Mouse (Mus musculus) midbrain, embryonic 12.5 days (tissue): ENCODE results near the gene Arhgap17. TPM values are rescaled to one million over a fixed set of nuclear protein-coding genes. Genes with fewer than 3 reads are reported as not detected.

Experiments
- ATAC-seq: fragments of 200-750 bp; cut with Nextera tagmentation; 2 replicates; pipeline ENCODE4 v1.8.0; 2017; ENCODE audit warnings: low read depth, moderate TSS enrichment, moderate library complexity; ENCODE audit not compliant: low FRiP score
- H3K27ac ChIP-seq: fragments of 300-500 bp; sonication (generic); replicated peaks from 2 replicates; pipeline ENCODE4 v1.5.1; 2016; ENCODE audit warnings: mild to moderate bottlenecking
- H3K27me3 ChIP-seq: fragments of 300-500 bp; sonication (generic); 2 replicates; pipeline ENCODE4 v1.6.1; 2016; ENCODE audit warnings: mild to moderate bottlenecking
- H3K36me3 ChIP-seq: fragments of 300-500 bp; sonication (generic); 2 replicates; pipeline ENCODE4 v1.6.1; 2016
- H3K4me1 ChIP-seq: fragments of 300-500 bp; sonication (generic); 2 replicates; pipeline ENCODE4 v1.6.1; 2016
- H3K4me2 ChIP-seq: fragments of 300-500 bp; sonication (generic); replicated peaks from 2 replicates; pipeline ENCODE4 v1.6.1; 2016; ENCODE audit warnings: mild to moderate bottlenecking, moderate library complexity
- H3K4me3 ChIP-seq: fragments of 300-500 bp; sonication (generic); 2 replicates; pipeline ENCODE4 v1.5.1; 2016; ENCODE audit warnings: mild to moderate bottlenecking
- H3K9ac ChIP-seq: fragments of 300-500 bp; sonication (generic); replicated peaks from 2 replicates; pipeline ENCODE4 v1.6.1; 2016; ENCODE audit warnings: mild to moderate bottlenecking, moderate library complexity
- H3K9me3 ChIP-seq: fragments of 300-500 bp; sonication (generic); 2 replicates; pipeline ENCODE4 v1.6.1; 2016; ENCODE audit warnings: mild to moderate bottlenecking
- WGBS: fragments of 180-500 bp; shearing (Covaris S2); methylation state at CpG from one replicate; pipeline ENCODE4 v1.1.7; 2016; 5-methylcytosine and 5-hydroxymethylcytosine counted together
- polyA plus RNA-seq: library from polyadenylated mRNA; unstranded; fragments of >200 nt; fragmentation: Nextera tagmentation; extraction: Ambion mirVana; gene quantifications from 2 replicates; pipeline ENCODE4 v1.2.1, GENCODE M21; 2016

Gene Arhgap17
- polyA plus RNA-seq, 1 experiment from 2014 or later, result 25.7 TPM

DNA sequence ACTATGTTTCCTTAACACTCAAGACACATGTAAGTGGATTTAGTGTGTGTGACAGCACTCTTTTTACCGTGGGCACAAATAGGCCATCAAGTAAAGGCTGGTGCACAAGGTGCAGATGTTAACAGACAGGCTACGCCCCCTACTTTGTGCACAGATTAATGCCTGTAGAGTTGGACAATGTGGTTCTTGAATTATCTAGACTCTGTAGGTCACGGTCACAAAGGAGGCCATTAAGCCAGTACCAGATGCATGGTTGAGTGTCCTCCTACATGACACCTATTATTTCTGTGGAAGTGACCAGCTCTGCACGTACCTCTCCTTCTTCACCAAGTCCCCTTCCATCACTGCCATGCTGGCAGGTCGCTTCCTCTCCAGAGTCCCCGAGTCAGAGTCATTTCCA is 73.6 kb downstream of the Arhgap17 start:
- WGBS, result 73% methylated on average over 6 of the region's 6 CpGs
- Histone ChIP-seq H3K36me3 (peaks cover 81% of the 10 kb centered on the region), H3K27ac (no peak overlapping the region), H3K4me2 (no peak overlapping the region), H3K9me3 (no peaks in the 10 kb centered on the region), H3K27me3 (no peaks in the 10 kb centered on the region), H3K4me1 (no peaks in the 10 kb centered on the region), H3K4me3 (no peak overlapping the region), H3K9ac (no peak overlapping the region)
- ATAC-seq, result no peak

DNA sequence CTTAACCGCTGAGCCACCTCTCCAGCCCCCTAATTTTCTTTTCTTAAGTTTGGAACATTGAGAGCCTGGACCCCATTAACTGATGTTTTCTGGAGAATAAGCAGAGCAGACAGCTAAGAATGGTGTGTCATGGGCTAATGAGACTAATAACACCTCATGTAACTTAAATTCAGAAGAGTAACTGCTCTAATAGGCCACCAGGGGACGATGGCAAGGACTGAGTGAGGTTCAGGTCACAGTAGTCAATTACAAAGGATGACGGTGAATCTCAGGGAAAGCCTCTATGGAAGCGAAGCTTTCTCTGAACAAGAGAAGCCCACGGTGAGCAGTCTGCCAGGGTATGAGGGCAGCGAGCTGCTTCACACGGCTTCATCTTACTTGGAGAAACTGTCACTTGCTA is 74.3 kb downstream of the Arhgap17 start:
- Histone ChIP-seq H3K27ac (no peak overlapping the region), H3K4me3 (no peak overlapping the region), H3K36me3 (peaks cover 83% of the 10 kb centered on the region), H3K9me3 (no peaks in the 10 kb centered on the region), H3K4me1 (no peaks in the 10 kb centered on the region), H3K4me2 (no peak overlapping the region), H3K27me3 (no peaks in the 10 kb centered on the region), H3K9ac (no peak overlapping the region)
- WGBS, result 82% methylated on average over 7 of the region's 7 CpGs
- ATAC-seq, result no peak

DNA sequence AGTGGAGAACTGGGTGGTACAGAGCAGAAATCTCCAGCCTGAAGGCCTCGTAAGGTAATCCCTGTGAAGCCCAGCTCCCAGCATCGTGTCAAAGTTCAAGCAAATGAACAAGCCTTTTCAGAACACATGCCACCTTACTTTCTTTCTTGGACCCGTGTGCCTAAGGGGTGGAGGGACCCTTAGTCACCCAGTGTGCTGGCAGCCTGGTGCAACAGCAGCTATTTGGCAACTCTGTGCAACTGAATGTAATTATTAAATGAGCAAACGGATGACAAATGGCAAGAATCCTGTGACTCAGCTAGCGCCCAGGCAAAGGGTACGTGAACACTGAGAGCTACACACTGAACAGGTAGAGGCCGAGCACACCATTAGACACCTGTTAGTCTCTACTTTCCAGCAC is 75.8 kb downstream of the Arhgap17 start:
- 90% methylated on average over 7 of the region's 7 CpGs for WGBS
- no peak for ATAC-seq

GRCm38 (mm10) chr7:123291942-123292341 is 77.8 kb downstream of the Arhgap17 start:
- H3K4me1 ChIP-seq, result no peaks in the 10 kb centered on the region
- H3K27ac ChIP-seq, result no peak overlapping the region
- no peak overlapping the region for H3K4me3 ChIP-seq
- no peak overlapping the region for H3K4me2 ChIP-seq
- H3K36me3 ChIP-seq, result peaks cover 78% of the 10 kb centered on the region
- no peak overlapping the region for H3K9ac ChIP-seq
- no peaks in the 10 kb centered on the region for H3K9me3 ChIP-seq
- WGBS, result 93% methylated on average over 8 of the region's 8 CpGs
- ATAC-seq, result no peak
- H3K27me3 ChIP-seq, result no peaks in the 10 kb centered on the region

More for the DNA sequence above, 75.8 kb downstream of the Arhgap17 start:
- no peaks in the 10 kb centered on the region for H3K9me3 ChIP-seq
- H3K4me2 ChIP-seq, result no peak overlapping the region
- no peak overlapping the region for H3K27ac ChIP-seq
- H3K4me1 ChIP-seq, result no peaks in the 10 kb centered on the region
- H3K36me3 ChIP-seq, result peaks cover 86% of the 10 kb centered on the region
- H3K4me3 ChIP-seq, result no peak overlapping the region
- no peak overlapping the region for H3K9ac ChIP-seq
- no peaks in the 10 kb centered on the region for H3K27me3 ChIP-seq

DNA sequence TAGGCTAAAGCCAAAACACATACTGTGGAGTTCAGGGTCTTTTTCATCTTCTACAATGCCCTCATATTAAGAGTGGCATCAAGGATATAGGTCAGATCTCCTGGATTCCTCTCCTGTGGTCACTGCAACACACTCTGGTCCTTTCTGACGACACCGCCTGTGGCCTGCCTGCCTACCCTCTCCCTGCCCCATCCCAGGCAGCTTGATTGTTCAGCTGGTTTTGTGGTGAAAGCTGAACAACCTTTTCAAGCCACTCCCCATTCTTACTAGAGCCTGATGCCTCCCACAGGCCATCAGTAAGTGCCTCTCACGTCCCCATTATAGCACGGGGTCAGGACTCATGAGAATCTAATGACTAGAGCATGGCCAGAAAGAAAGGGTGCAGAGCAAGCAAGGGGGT is 80.5 kb downstream of the Arhgap17 start:
- 85% methylated on average over 4 of the region's 4 CpGs for whole genome bisulfite sequencing
- ATAC-seq, result no peak
- H3K36me3 ChIP-seq, result peaks cover 76% of the 10 kb centered on the region
- H3K27me3 ChIP-seq, result no peaks in the 10 kb centered on the region
- no peak overlapping the region for H3K27ac ChIP-seq
- no peaks in the 10 kb centered on the region for H3K4me1 ChIP-seq
- no peak overlapping the region for H3K9ac ChIP-seq
- H3K4me3 ChIP-seq, result no peak overlapping the region
- H3K9me3 ChIP-seq, result no peaks in the 10 kb centered on the region
- H3K4me2 ChIP-seq, result no peak overlapping the region

DNA sequence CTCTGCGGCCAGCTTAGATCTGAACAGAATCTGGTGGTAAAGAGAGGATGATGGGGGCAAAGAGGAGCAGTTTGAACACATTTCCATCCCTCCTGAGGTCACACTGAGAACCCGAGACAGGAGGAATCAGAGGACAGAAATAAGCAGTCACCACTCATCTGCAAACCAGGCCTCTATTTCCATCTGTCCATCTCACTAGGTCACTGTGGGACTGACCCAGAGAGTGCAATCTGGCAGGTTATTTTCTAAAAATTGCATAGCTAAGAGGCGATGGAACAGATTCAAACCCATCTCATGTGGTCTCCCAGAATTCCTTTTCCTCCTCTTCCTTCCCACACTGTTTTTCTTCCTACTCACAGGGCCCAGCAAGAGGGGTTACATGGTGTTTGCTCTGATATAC is 81.8 kb downstream of the Arhgap17 start:
- Histone ChIP-seq H3K27ac (no peak overlapping the region), H3K27me3 (no peaks in the 10 kb centered on the region), H3K9me3 (no peaks in the 10 kb centered on the region), H3K36me3 (peaks cover 69% of the 10 kb centered on the region), H3K9ac (no peak overlapping the region), H3K4me1 (no peaks in the 10 kb centered on the region), H3K4me3 (no peak overlapping the region), H3K4me2 (no peak overlapping the region)
- ATAC-seq, result no peak
- WGBS, result 85% methylated on average over 3 of the region's 3 CpGs

DNA sequence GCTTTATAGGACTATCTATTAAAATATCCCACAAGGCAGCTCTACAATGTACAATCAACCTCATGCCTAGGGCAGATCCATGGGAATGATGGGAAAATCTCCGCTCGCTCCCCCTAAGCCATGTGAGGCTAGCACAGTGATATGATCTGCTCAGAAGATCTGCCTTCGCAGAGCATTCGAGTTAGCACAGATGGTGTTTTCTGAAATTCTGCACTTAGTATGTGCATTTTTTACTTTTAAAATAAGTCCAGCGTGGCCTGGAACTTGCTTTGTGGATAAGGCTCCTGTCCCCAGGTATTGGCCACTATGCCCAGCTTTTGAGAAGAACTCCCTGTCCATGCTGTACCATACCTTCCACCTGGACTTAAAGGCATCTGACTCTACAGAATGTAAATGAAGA is 83.8 kb downstream of the Arhgap17 start:
- ATAC-seq, result no peak
- no peaks in the 10 kb centered on the region for H3K4me1 ChIP-seq
- H3K4me3 ChIP-seq, result no peak overlapping the region
- WGBS, result 95% methylated on average over 5 of the region's 5 CpGs
- no peaks in the 10 kb centered on the region for H3K9me3 ChIP-seq
- no peak overlapping the region for H3K27ac ChIP-seq
- no peak overlapping the region for H3K9ac ChIP-seq
- H3K4me2 ChIP-seq, result no peak overlapping the region
- H3K36me3 ChIP-seq, result peaks cover 48% of the 10 kb centered on the region
- H3K27me3 ChIP-seq, result no peaks in the 10 kb centered on the region

DNA sequence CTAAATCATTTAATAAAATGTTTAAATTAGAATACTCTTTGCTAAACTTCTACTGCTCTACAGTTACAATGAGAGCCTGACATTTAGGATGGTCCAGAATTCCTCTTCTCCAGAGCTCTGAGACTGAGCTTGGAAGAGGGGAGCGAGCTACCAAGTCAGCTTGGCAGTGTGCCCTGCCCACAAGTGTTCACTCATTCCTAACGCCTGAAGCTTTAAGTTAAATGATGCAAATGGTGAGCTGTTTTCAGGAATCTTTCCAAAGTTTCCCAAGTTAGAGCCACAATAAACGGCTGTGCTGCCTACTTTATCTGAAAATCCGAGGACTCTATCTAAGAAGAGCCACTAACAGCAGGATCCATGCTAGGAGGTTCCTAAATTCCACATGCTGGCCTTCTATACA is 85.9 kb downstream of the Arhgap17 start:
- Histone ChIP-seq H3K9me3 (no peaks in the 10 kb centered on the region), H3K36me3 (peaks cover 41% of the 10 kb centered on the region), H3K9ac (no peak overlapping the region), H3K27ac (no peak overlapping the region), H3K27me3 (no peaks in the 10 kb centered on the region), H3K4me3 (no peak overlapping the region), H3K4me1 (no peaks in the 10 kb centered on the region), H3K4me2 (no peak overlapping the region)
- no peak for ATAC-seq
- WGBS, result 87% methylated on average over 4 of the region's 4 CpGs

- Histone ChIP-seq H3K9ac (no peak overlapping the region), H3K27me3 (no peaks in the 10 kb centered on the region), H3K9me3 (no peaks in the 10 kb centered on the region), H3K4me1 (no peaks in the 10 kb centered on the region), H3K4me2 (no peak overlapping the region), H3K36me3 (peaks cover 28% of the 10 kb centered on the region), H3K27ac (no peak overlapping the region), H3K4me3 (no peak overlapping the region)
- ATAC-seq, result no peak
- 94% methylated on average over 4 of the region's 4 CpGs for WGBS
Observed at GRCm38 (mm10) chr7:123279797-123280196, 89.9 kb downstream of the Arhgap17 start.

- peaks cover 25% of the 10 kb centered on the region for H3K36me3 ChIP-seq
- H3K27ac ChIP-seq, result no peak overlapping the region
- WGBS, result 94% methylated on average over 4 of the region's 4 CpGs
- no peaks in the 10 kb centered on the region for H3K27me3 ChIP-seq
- no peak overlapping the region for H3K4me3 ChIP-seq
- H3K9ac ChIP-seq, result no peak overlapping the region
- H3K4me1 ChIP-seq, result no peaks in the 10 kb centered on the region; the same call in 1 of the 2 replicates
- no peaks in the 10 kb centered on the region for H3K9me3 ChIP-seq
- no peak overlapping the region for H3K4me2 ChIP-seq
- no peak for ATAC-seq
Observed at GRCm38 (mm10) chr7:123276568-123276967, 93.1 kb downstream of the Arhgap17 start.

- 0 out of 2 replicates have a peak, but pooled peaks cover 4% of the 10 kb centered on the region for H3K36me3 ChIP-seq
- no peaks in the 10 kb centered on the region for H3K9me3 ChIP-seq
- no peaks in the 10 kb centered on the region; the same call in 1 of the 2 replicates for H3K4me1 ChIP-seq
- no peak for ATAC-seq
- H3K27me3 ChIP-seq, result no peaks in the 10 kb centered on the region
- no peak overlapping the region for H3K9ac ChIP-seq
- no peak overlapping the region for H3K4me3 ChIP-seq
- 69% methylated on average over 11 of the region's 11 CpGs for WGBS
- H3K27ac ChIP-seq, result no peak overlapping the region
- H3K4me2 ChIP-seq, result no peak overlapping the region
Observed at GRCm38 (mm10) chr7:123273056-123273455, 96.7 kb downstream of the Arhgap17 start.

DNA sequence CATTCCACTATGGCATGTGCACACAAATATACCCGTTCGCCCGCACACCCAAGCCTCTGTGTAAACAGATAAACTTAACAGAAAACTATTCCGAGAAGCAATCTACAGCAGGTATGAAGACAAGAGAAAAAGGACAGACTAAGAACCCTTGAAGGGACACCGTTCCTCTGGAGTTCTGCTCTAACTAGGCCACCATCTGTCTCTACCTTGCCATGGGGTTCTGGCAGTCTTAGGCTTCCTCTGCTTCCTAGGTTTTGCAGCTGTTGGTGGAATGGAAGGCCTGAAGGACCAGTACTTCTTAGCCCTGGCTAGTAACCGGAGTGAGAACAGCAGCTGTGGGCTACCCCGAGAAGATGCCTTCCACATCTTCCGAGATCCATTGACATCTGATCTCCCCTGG is 111.6 kb downstream of the Arhgap17 start:
- H3K4me2 ChIP-seq, result no peak overlapping the region
- no peak overlapping the region for H3K9ac ChIP-seq
- H3K4me1 ChIP-seq, result no peaks in the 10 kb centered on the region
- no peaks in the 10 kb centered on the region for H3K36me3 ChIP-seq
- WGBS, result 90% methylated on average over 8 of the region's 8 CpGs
- H3K27ac ChIP-seq, result no peak overlapping the region
- H3K27me3 ChIP-seq, result no peaks in the 10 kb centered on the region
- no peaks in the 10 kb centered on the region for H3K9me3 ChIP-seq
- ATAC-seq, result no peak
- H3K4me3 ChIP-seq, result no peak overlapping the region

DNA sequence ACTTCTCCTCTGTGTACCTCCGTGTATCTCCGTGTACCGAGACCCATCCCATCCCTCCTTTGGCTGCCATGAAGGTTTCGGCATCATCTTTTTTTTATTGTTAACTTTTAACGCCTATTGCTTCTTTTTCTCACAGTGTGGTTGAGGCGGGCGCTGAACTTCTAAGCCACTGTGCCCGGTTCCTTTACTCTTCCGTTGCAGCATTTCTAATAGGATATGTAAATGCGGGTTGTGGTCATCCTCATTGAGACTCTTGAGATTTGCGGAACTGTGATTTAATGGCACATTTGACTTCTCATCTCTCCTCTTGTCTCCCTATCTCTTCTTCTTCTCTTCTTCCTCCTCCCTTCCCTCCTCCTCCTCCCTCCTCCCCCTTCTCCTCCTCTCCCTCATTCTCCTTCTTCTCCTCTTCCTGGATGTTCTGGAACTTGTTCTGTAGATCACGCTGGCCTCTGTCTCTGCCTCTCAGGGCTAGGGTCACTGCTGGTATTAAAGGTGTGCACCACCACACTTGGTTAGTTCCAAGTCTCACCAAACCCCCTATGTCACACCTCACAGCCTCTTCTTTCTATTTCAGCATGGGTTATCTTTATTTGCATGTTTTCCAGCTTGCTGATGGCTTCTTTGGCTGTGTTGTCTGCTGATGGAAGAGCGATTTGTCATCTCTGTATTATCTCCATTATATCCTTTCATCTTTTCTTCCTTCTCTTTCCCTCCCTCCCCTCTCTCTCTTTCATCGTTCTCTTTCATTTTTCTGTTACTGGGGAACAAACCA is 115.3 kb downstream of the Arhgap17 start:
- H3K9me3 ChIP-seq, result no peaks in the 10 kb centered on the region
- no peak overlapping the region for H3K4me3 ChIP-seq
- ATAC-seq, result no peak
- 92% methylated on average over 14 of the region's 14 CpGs for whole genome bisulfite sequencing
- no peak overlapping the region for H3K4me2 ChIP-seq
- no peak overlapping the region for H3K27ac ChIP-seq
- H3K27me3 ChIP-seq, result no peaks in the 10 kb centered on the region
- H3K4me1 ChIP-seq, result no peaks in the 10 kb centered on the region
- H3K36me3 ChIP-seq, result no peaks in the 10 kb centered on the region
- no peak overlapping the region for H3K9ac ChIP-seq
